Mouse (Mus musculus) cortical plate, adult 2 months (tissue): ENCODE measurements around the gene Gm572.

ENCODE experiments used
- CTCF ChIP-seq: fragments of 200-500 bp; IDR thresholded peaks from 2 replicates; pipeline ENCODE4 v1.5.1; 2011; ENCODE audit warnings: mild to moderate bottlenecking, control low read depth, low read length; ENCODE audit not compliant: insufficient read depth; ENCODE audit errors: extremely low read depth
- POLR2A ChIP-seq: fragments of 200-500 bp; IDR thresholded peaks from 2 replicates; pipeline ENCODE4 v1.6.1; 2011; ENCODE audit warnings: mild to moderate bottlenecking, low read length, control low read depth; ENCODE audit not compliant: insufficient read depth; ENCODE audit errors: extremely low read depth

- TF ChIP-seq CTCF (no peak), POLR2A (no peak)
These were observed 40.6 kb upstream of the Gm572 start, which contains the start of gene Masp2 for GRCm38 (mm10) chr4:148602357-148603120.
